Mouse (Mus musculus) midbrain, embryonic 10.5 days (tissue): ENCODE measurements around the gene Gm14862. TPM values are rescaled to one million over a fixed set of nuclear protein-coding genes. Genes with fewer than 3 reads are reported as not detected.

ENCODE experiments used
- DNase-seq: peaks from one replicate; pipeline ENCODE4 v3.0.0-alpha.2; 2017; ENCODE audit warnings: low spot score
- H3K27ac ChIP-seq: fragments of 300-500 bp; sonication (generic); replicated peaks from 2 replicates; pipeline ENCODE4 v1.5.1; 2016; ENCODE audit warnings: mild to moderate bottlenecking
- H3K27me3 ChIP-seq: fragments of 300-500 bp; sonication (generic); 2 replicates; pipeline ENCODE4 v1.6.1; 2016; ENCODE audit warnings: low read depth, mild to moderate bottlenecking; ENCODE audit not compliant: poor library complexity, severe bottlenecking
- H3K36me3 ChIP-seq: fragments of 300-500 bp; sonication (generic); 2 replicates; pipeline ENCODE4 v1.6.1; 2016; ENCODE audit warnings: mild to moderate bottlenecking, moderate library complexity
- H3K4me1 ChIP-seq: fragments of 300-500 bp; sonication (generic); 2 replicates; pipeline ENCODE4 v1.6.1; 2016
- H3K4me3 ChIP-seq: fragments of 300-500 bp; sonication (generic); 2 replicates; pipeline ENCODE4 v1.5.1; 2016; ENCODE audit warnings: mild to moderate bottlenecking, moderate library complexity
- H3K9me3 ChIP-seq: fragments of 300-500 bp; sonication (generic); replicated peaks from 2 replicates; pipeline ENCODE4 v1.6.1; 2016; ENCODE audit warnings: mild to moderate bottlenecking
- WGBS: fragments of 180-500 bp; shearing (Covaris S2); methylation state at CpG from one replicate; pipeline ENCODE4 v1.1.7; 2016; 5-methylcytosine and 5-hydroxymethylcytosine counted together
- polyA plus RNA-seq: library from polyadenylated mRNA; unstranded; fragments of >200 nt; fragmentation: Nextera tagmentation; extraction: Ambion mirVana; gene quantifications from 2 replicates; pipeline ENCODE4 v1.2.1, GENCODE M21; 2016

The Gm14862 gene
- polyA plus RNA-seq, 1 experiment from 2014 or later: 0.20 TPM

- Histone ChIP-seq H3K27ac (no peak overlapping the region), H3K4me1 (no peaks in the 10 kb centered on the region), H3K36me3 (no peaks in the 10 kb centered on the region), H3K27me3 (no peaks in the 10 kb centered on the region), H3K9me3 (no peaks in the 10 kb centered on the region), H3K4me3 (no peak overlapping the region)
- no peak for DNase-seq
- 93% methylated on average over 7 of the region's 7 CpGs for WGBS
Observed at GRCm38 (mm10) chrX:9257831-9258230, 1.1 kb upstream of the Gm14862 start.

GRCm38 (mm10) chrX:9254901-9255300 lies 1.8 kb downstream of the Gm14862 start:
- no peak for DNase-seq
- Histone ChIP-seq H3K4me3 (no peak overlapping the region), H3K36me3 (no peaks in the 10 kb centered on the region), H3K9me3 (no peaks in the 10 kb centered on the region), H3K27me3 (no peaks in the 10 kb centered on the region), H3K4me1 (no peaks in the 10 kb centered on the region), H3K27ac (no peak overlapping the region)
- WGBS: 86% methylated on average over 3 of the region's 3 CpGs

GRCm38 (mm10) chrX:9253990-9254389 lies 2.7 kb downstream of the Gm14862 start:
- H3K9me3 ChIP-seq: no peaks in the 10 kb centered on the region
- H3K4me3 ChIP-seq: no peak overlapping the region
- no peaks in the 10 kb centered on the region for H3K27me3 ChIP-seq
- WGBS: 83% methylated on average over 10 of the region's 10 CpGs
- H3K27ac ChIP-seq: no peak overlapping the region
- H3K36me3 ChIP-seq: no peaks in the 10 kb centered on the region
- no peaks in the 10 kb centered on the region for H3K4me1 ChIP-seq
- no peak for DNase-seq

DNA sequence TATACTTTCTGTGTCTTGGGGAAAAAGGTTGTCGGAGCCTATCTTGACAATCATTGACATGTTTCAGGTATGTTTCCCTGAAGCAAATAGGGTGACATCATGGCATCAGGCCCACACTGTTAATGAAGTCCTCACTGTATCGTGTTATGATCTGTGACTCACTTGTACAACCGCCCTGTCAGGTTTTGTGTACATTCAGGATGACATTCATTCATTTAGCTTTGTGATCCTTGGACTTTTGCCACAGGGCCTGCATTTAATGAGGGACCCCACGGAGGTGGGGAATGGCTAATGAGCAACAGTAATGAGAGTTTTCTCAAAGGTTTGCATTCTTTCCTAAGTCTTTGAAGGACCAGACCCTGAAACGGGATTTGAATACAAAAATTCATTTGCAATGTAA lies 7.8 kb downstream of the Gm14862 start:
- WGBS: 73% methylated on average over 5 of the region's 5 CpGs
- no peaks in the 10 kb centered on the region for H3K27me3 ChIP-seq
- H3K4me3 ChIP-seq: no peak overlapping the region
- no peaks in the 10 kb centered on the region for H3K9me3 ChIP-seq
- H3K4me1 ChIP-seq: no peaks in the 10 kb centered on the region
- no peak overlapping the region for H3K27ac ChIP-seq
- H3K36me3 ChIP-seq: no peaks in the 10 kb centered on the region
- DNase-seq: no peak

DNA sequence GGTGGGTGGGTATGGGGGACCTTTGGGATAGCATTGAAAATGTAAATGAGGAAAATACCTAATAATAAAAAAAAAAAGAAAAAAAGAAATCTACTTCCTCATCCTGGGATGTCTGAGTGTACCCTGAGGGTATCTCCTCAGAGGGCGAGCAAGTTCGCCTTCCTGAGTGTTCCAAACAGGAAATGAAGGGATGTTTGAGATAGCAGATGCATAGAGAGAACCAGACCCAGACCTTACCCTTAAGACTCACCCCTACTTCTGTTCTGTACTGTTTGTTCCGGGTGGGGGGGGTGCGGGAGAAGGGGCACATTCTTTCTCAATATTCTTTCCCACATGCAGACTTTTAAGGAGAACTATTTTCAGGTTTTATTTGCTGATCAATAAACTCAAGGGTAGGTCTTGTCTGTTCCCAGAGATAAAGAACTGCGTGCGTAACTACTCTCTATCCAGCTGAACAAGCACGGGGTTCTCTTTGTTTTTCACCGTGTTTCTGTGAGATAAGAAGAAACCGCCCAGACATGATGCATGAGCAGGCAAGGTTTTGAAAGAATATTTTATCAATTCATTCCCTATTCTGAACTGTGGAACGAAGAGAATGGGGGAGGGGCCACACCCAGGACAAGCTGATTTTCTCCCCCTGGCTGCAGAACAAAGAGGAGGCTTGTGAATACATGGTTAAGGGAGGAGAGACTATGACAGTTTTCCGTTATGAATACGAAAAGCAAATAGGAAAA lies 11.9 kb downstream of the Gm14862 start:
- no peak overlapping the region for H3K27ac ChIP-seq
- H3K27me3 ChIP-seq: no peaks in the 10 kb centered on the region
- no peak for DNase-seq
- H3K36me3 ChIP-seq: no peaks in the 10 kb centered on the region
- H3K4me1 ChIP-seq: no peaks in the 10 kb centered on the region
- H3K4me3 ChIP-seq: no peak overlapping the region
- WGBS: 79% methylated on average over 12 of the region's 12 CpGs
- H3K9me3 ChIP-seq: no peaks in the 10 kb centered on the region

- no peaks in the 10 kb centered on the region for H3K27me3 ChIP-seq
- no peak overlapping the region for H3K4me3 ChIP-seq
- no peaks in the 10 kb centered on the region for H3K36me3 ChIP-seq
- no peak overlapping the region for H3K27ac ChIP-seq
- H3K4me1 ChIP-seq: no peaks in the 10 kb centered on the region
- no peak for DNase-seq
- no peaks in the 10 kb centered on the region for H3K9me3 ChIP-seq
- 76% methylated on average over 8 of the region's 8 CpGs for WGBS
Observed at GRCm38 (mm10) chrX:9243381-9243864, 13.3 kb downstream of the Gm14862 start.

- Histone ChIP-seq H3K9me3 (no peaks in the 10 kb centered on the region), H3K27me3 (no peaks in the 10 kb centered on the region), H3K27ac (no peak overlapping the region), H3K4me3 (no peak overlapping the region), H3K4me1 (no peaks in the 10 kb centered on the region), H3K36me3 (no peaks in the 10 kb centered on the region)
- 80% methylated on average over 5 of the region's 5 CpGs for WGBS
- DNase-seq: no peak
Observed at GRCm38 (mm10) chrX:9240737-9241591, 15.7 kb downstream of the Gm14862 start.

DNA sequence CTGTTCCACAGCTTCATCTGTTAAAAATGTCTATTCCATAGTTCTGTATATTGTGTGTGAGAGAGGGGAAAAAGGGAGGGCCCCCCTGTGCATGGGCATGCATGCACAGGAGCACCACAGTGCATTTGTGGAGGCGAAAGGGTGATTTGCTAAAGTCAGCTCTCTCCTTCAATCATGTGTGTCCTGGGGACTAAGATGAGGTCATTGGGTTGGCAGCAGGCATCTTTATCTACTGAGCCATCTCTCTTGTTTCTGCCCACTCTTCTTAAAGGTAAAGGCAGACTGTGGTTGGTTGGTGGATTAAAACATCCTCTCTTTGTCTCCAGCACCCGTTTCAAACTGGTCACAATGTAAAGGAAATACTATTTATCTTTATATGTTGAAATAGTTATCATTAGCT lies 29.6 kb downstream of the Gm14862 start:
- Histone ChIP-seq H3K4me1 (no peaks in the 10 kb centered on the region), H3K27ac (no peak overlapping the region), H3K36me3 (no peaks in the 10 kb centered on the region), H3K4me3 (no peak overlapping the region), H3K9me3 (no peaks in the 10 kb centered on the region), H3K27me3 (no peaks in the 10 kb centered on the region)
- WGBS: 79% methylated on average over 2 of the region's 2 CpGs
- no peak for DNase-seq

DNA sequence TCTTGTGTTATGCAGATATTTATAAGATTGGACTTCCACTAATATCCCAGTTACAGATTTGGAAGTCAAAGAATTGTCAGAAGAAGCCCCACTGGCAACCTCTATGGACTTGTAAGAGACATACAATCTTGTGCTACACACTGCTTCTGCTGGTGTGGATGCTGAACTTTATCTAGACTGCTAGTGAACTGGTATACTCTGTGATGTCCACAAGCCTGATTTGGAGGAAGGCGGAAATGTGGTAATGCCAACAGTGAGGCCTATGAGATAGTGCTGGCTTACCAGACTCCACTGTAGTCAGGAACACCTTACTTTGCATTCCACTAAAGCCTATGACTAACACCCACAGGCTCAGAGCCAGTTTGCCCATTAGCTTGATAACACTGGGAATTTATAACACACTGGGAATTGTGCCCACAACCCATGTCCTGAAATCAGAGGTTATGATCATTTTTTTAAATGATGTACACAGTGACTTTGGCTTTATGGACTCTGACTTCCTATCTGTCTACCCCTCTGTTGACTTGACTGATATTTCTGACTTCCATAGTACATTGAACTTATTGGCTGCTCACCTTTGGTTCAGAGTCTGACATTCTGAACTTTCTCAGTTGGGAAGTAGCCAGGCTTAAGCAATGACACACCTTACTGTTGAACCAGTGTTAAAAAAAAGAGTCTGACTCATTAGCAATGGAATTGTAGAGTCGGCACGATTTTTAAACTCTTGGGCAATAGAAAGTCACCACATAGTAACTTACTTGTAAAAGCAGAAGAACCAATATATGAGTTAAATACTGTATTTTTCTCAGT lies 34.1 kb downstream of the Gm14862 start:
- Histone ChIP-seq H3K27ac (no peak overlapping the region), H3K9me3 (no peaks in the 10 kb centered on the region), H3K4me1 (no peaks in the 10 kb centered on the region), H3K27me3 (no peaks in the 10 kb centered on the region), H3K36me3 (no peaks in the 10 kb centered on the region), H3K4me3 (no peak overlapping the region)
- 96% methylated on average over 3 of the region's 3 CpGs for WGBS
- no peak for DNase-seq

DNA sequence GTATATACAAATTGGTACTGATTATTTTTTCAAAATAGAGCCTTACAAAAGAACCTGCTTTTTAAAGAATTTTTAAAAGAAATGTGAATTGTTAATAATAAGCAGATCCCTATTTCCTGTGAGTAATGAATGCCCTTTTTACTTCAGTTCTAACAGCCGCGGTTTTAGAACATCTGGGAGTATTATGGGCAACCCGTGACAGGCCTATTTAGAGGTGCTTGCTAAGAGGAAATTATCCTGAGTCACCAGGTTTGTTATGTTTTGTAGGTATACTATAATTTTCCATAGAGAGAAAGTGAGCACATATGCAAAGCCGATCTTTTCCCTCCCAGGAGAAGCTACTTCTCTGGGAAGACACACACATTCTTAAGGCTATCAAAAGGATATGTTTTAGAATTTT lies 35.0 kb downstream of the Gm14862 start:
- H3K36me3 ChIP-seq: no peaks in the 10 kb centered on the region
- 84% methylated on average over 4 of the region's 4 CpGs for WGBS
- H3K9me3 ChIP-seq: 0 out of 2 replicates have a peak, but pooled peaks cover 1% of the 10 kb centered on the region
- no peak overlapping the region for H3K4me3 ChIP-seq
- no peaks in the 10 kb centered on the region for H3K27me3 ChIP-seq
- H3K27ac ChIP-seq: no peak overlapping the region
- no peak for DNase-seq
- H3K4me1 ChIP-seq: no peaks in the 10 kb centered on the region

DNA sequence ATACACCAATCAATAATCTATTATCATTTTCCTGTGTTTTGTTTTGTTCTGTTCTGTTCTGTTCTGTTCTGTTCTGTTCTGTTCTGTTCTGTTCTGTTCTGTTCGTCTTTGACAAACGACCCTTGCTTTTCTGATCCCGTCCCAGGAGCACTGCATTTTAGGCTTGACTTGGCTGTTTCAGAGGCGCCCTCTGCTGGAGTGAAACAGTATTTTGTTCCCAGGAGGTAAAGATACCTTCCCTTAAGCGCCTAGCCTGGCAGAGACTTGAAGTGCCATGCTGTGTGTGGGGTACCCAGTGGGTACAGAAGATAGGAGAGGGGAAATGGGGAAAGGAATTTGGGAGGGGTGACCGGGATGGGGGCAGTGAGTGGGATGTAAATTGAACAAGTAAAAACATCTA lies 35.5 kb downstream of the Gm14862 start:
- Histone ChIP-seq H3K4me3 (no peak overlapping the region), H3K27ac (no peak overlapping the region), H3K4me1 (no peaks in the 10 kb centered on the region), H3K9me3 (0 out of 2 replicates have a peak, but pooled peaks cover 3% of the 10 kb centered on the region), H3K27me3 (no peaks in the 10 kb centered on the region), H3K36me3 (no peaks in the 10 kb centered on the region)
- peak; percentile 28 for DNase-seq
- 30% methylated on average over 6 of the region's 6 CpGs for WGBS

- H3K4me3 ChIP-seq: no peak overlapping the region
- no peak overlapping the region for H3K27ac ChIP-seq
- WGBS: 96% methylated on average over 3 of the region's 3 CpGs
- no peaks in the 10 kb centered on the region for H3K36me3 ChIP-seq
- H3K9me3 ChIP-seq: 0 out of 2 replicates have a peak, but pooled peaks cover 3% of the 10 kb centered on the region
- DNase-seq: no peak
- H3K4me1 ChIP-seq: no peaks in the 10 kb centered on the region
- H3K27me3 ChIP-seq: no peaks in the 10 kb centered on the region
Observed at GRCm38 (mm10) chrX:9219570-9219969, 37.1 kb downstream of the Gm14862 start.
